Mouse (Mus musculus) myocyte (in vitro differentiated cells): ENCODE data around the gene Pomgnt2.

Source experiments
- CEBPB ChIP-seq: IDR thresholded peaks from 2 replicates; pipeline ENCODE4 v1.6.1; 2011; ENCODE audit warnings: mild to moderate bottlenecking, moderate library complexity; ENCODE audit not compliant: poor library complexity, insufficient read depth, severe bottlenecking
- POLR2A ChIP-seq: IDR thresholded peaks from one replicate; pipeline ENCODE4 v1.6.1; 2011; ENCODE audit warnings: low read depth, mild to moderate bottlenecking, control low read depth, moderate library complexity; ENCODE audit not compliant: insufficient read length

- TF ChIP-seq POLR2A (no peak), CEBPB (no peak)
Measured at GRCm38 (mm10) chr9:121973207-121973606, 23.7 kb downstream of the Pomgnt2 start.
